Mouse (Mus musculus): ENCODE data around the gene Lamp5. TPM values are rescaled to one million over a fixed set of nuclear protein-coding genes. Genes with fewer than 3 reads are reported as not detected.
A peak's percentile ranks its signal among the peaks of the same experiment; 100 is the strongest.

Lamp5 gene
- polyA plus RNA-seq, 1 experiment from 2014 or later = 7.1 TPM

DNA sequence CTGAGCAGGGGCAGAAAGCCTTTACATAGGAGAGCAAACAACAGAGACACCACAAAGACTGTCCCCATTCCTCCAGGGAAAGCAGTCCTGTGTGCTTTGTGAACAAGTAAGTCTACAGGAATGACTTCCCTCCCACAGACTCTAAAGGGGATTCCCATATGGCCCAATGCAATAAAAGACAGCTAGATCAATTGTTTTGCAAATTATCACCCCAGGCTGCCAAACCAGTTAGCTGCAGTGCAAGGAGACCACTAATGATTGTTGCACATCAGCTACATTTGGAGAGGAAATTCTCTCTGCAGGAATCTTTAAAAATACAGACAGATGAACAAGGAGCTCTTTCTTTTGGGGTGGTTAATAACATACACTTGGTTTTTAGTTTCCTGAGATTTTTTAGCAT lies 55.6 kb downstream of the Lamp5 start:
- H3K4me3 ChIP-seq = no peak overlapping the region
- H3K27ac ChIP-seq = peak overlapping the region; percentile 88
- H3K4me2 ChIP-seq = peak overlapping the region; percentile 8; the same call in 1 of the 2 replicates
- no peak overlapping the region for H3K9ac ChIP-seq
- no peaks in the 10 kb centered on the region for H3K9me3 ChIP-seq
- peaks cover 32% of the 10 kb centered on the region for H3K4me1 ChIP-seq
- ATAC-seq (replicated peaks) = peak; percentile 51
- no peaks in the 10 kb centered on the region for H3K36me3 ChIP-seq (replicated peaks)
- no peaks in the 10 kb centered on the region for H3K27me3 ChIP-seq (replicated peaks)

DNA sequence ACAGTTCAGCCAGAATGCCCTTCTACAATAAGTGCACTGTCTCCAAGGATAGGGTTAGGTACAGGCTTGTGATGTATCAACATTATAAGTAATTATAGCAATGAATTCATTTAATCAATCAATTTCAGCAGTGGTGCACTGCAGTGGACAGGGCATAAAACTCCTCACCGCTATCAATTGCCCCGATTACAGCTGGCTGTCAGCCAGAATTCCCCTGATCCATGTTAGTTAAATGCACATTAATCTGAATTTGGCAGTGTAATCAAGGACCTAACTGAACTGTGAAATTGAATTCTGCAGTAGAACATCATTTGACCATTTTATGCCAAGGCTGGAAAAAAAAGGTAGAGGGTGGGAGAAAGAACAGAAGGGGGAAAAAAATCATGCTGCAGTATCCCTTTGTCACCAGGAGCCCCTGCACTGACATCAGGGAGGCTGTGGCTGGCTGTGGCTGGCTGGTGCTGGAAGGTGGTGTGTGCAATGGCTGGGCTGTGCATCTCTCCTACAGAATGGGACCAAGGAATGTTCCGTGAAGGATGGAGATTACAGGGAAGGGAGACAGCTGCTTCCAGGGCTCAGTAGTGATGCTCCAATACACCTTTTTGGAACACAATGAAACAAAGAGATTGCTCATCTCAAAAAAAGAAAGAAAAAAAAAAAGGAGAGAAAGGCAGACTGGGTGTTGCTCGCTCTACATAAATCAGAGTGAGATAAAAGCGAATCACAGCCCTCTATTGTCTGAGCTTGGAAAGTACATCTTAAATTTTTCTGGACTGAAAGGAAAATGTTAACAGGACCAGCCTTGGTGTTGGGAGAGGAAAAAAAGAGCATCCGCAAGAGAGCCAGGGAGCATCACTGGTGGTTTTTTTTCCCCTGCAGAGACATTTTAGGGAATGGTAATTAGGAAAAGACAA lies 56.3 kb downstream of the Lamp5 start:
- ATAC-seq (replicated peaks) = peak; percentile 93
- no peaks in the 10 kb centered on the region for H3K9me3 ChIP-seq
- peak overlapping the region; percentile 27 for H3K4me2 ChIP-seq
- no peak overlapping the region for H3K4me3 ChIP-seq
- H3K9ac ChIP-seq = peak overlapping the region; percentile 4; the same call in 1 of the 2 replicates
- peak overlapping the region; percentile 88 for H3K27ac ChIP-seq
- H3K27me3 ChIP-seq (replicated peaks) = no peaks in the 10 kb centered on the region
- peaks cover 32% of the 10 kb centered on the region for H3K4me1 ChIP-seq
- H3K36me3 ChIP-seq (replicated peaks) = no peaks in the 10 kb centered on the region
- 4% methylated on average over 6 of the region's 6 CpGs for WGBS

DNA sequence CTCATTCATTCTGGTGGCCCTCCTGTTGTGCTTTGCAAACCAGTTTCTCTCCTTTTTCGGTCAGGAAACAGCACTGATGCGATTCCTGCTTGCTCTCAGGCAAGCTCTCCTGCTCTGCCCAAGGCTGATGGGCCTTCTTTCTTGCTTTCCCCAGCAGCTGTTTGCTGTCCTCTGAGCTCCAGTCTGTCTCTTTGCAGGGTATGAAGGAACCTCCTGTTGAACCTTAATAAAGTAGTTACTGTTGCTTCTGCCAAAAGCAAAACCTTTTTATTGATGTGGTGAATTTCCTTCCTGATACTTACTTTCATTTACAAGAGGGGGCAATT lies 57.0 kb downstream of the Lamp5 start:
- ATAC-seq (replicated peaks) = peak; percentile 31
- 10% methylated on average over 2 of the region's 2 CpGs for WGBS

DNA sequence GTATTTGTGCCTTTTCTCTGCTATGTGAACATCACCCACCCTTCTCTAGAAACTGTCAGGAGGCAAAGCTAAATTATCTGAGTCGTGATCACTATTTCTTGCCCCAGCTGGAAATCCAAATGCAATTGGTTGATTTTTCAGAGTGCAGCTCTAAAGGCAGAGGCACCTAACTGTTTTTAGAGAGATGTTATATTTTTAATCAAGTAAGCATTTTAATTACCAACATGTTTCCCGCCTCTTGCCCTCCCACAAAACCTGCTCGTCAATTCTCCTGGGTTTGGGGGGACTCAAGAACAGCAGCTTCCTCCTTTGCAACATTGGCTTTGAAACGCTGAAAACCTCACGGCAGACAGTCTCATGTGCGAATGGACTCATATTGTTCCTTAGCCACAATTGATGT lies 61.3 kb downstream of the Lamp5 start:
- H3K9ac ChIP-seq = no peak overlapping the region
- WGBS = 70% methylated on average over 6 of the region's 6 CpGs
- H3K27me3 ChIP-seq (replicated peaks) = no peaks in the 10 kb centered on the region
- no peaks in the 10 kb centered on the region for H3K36me3 ChIP-seq (replicated peaks)
- no peak for ATAC-seq (replicated peaks)
- H3K27ac ChIP-seq = no peak overlapping the region
- H3K9me3 ChIP-seq = no peaks in the 10 kb centered on the region
- H3K4me1 ChIP-seq = peaks cover 20% of the 10 kb centered on the region
- H3K4me3 ChIP-seq = no peak overlapping the region
- no peak overlapping the region for H3K4me2 ChIP-seq

More for the DNA sequence above, 57.0 kb downstream of the Lamp5 start:
- H3K4me3 ChIP-seq = no peak overlapping the region
- H3K9ac ChIP-seq = no peak overlapping the region
- H3K36me3 ChIP-seq (replicated peaks) = no peaks in the 10 kb centered on the region
- H3K4me1 ChIP-seq = peaks cover 32% of the 10 kb centered on the region
- H3K9me3 ChIP-seq = no peaks in the 10 kb centered on the region
- H3K27ac ChIP-seq = peak overlapping the region; percentile 88
- H3K27me3 ChIP-seq (replicated peaks) = no peaks in the 10 kb centered on the region
- 0 out of 2 replicates have a peak overlapping the region, but pooled peaks have one; percentile 27 for H3K4me2 ChIP-seq

DNA sequence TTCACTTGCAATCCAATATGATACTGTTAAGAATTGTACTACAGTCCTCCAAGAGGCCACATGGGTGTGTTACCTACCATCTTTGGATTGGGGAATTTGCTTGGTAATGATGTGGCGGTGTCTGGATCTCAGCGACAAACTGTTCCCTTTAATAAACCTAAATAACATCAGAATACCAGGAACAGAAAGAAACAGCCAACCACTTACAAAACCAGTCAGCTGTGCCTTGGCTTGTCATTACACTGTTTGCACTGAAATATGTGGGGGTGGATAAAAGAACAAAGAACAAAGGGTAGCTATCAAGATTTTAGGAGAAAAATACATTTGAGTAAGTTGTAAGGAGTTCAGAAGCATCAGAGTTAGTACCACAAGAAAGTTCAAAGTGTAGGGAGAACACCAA lies 66.0 kb downstream of the Lamp5 start:
- no peak overlapping the region for H3K4me3 ChIP-seq
- no peaks in the 10 kb centered on the region for H3K27me3 ChIP-seq (replicated peaks)
- H3K4me1 ChIP-seq = no peaks in the 10 kb centered on the region
- H3K4me2 ChIP-seq = no peak overlapping the region
- no peaks in the 10 kb centered on the region for H3K9me3 ChIP-seq
- no peak overlapping the region for H3K9ac ChIP-seq
- no peak overlapping the region for H3K27ac ChIP-seq
- no peaks in the 10 kb centered on the region for H3K36me3 ChIP-seq (replicated peaks)
- ATAC-seq (replicated peaks) = no peak
- WGBS = 91% methylated on average over 2 of the region's 2 CpGs
